Mouse (Mus musculus): Measurements from ENCODE around the gene Arap1. TPM values are rescaled to one million over a fixed set of nuclear protein-coding genes. Genes with fewer than 3 reads are reported as not detected.

Gene Arap1
- polyA plus RNA-seq, 1 experiment from 2014 or later, result 10.6 TPM

- H3K9me3 ChIP-seq, result no peaks in the 10 kb centered on the region
- no peak overlapping the region for H3K9ac ChIP-seq
- H3K4me2 ChIP-seq, result no peak overlapping the region
- no peaks in the 10 kb centered on the region for H3K27me3 ChIP-seq (replicated peaks)
- H3K36me3 ChIP-seq (replicated peaks), result no peaks in the 10 kb centered on the region
- H3K27ac ChIP-seq, result no peak overlapping the region
- H3K4me1 ChIP-seq, result peaks cover 5% of the 10 kb centered on the region
- H3K4me3 ChIP-seq, result no peak overlapping the region
- WGBS, result 84% methylated on average over 26 of the region's 26 CpGs
- ATAC-seq (replicated peaks), result peak; percentile 40; the same call in 1 of the 2 replicates
These were observed 25.2 kb downstream of the Arap1 start for GRCm38 (mm10) chr7:101373082-101373481.

- Histone ChIP-seq H3K4me3 (no peak overlapping the region), H3K27me3 (replicated peaks) (no peaks in the 10 kb centered on the region), H3K9me3 (no peaks in the 10 kb centered on the region), H3K9ac (no peak overlapping the region), H3K36me3 (replicated peaks) (no peaks in the 10 kb centered on the region), H3K27ac (peak overlapping the region; percentile 26; the same call in 1 of the 2 replicates), H3K4me1 (peaks cover 8% of the 10 kb centered on the region), H3K4me2 (no peak overlapping the region)
- peak; percentile 78; the same call in 1 of the 2 replicates for ATAC-seq (replicated peaks)
These were observed 26.3 kb downstream of the Arap1 start for GRCm38 (mm10) chr7:101374155-101374554.

- Histone ChIP-seq H3K27me3 (replicated peaks) (no peaks in the 10 kb centered on the region), H3K9me3 (no peaks in the 10 kb centered on the region), H3K4me3 (no peak overlapping the region), H3K9ac (no peak overlapping the region), H3K27ac (no peak overlapping the region), H3K4me2 (no peak overlapping the region), H3K4me1 (peaks cover 8% of the 10 kb centered on the region), H3K36me3 (replicated peaks) (no peaks in the 10 kb centered on the region)
- no peak for ATAC-seq (replicated peaks)
- WGBS, result 72% methylated on average over 10 of the region's 10 CpGs
These were observed 29.0 kb downstream of the Arap1 start for GRCm38 (mm10) chr7:101376701-101377340.

DNA sequence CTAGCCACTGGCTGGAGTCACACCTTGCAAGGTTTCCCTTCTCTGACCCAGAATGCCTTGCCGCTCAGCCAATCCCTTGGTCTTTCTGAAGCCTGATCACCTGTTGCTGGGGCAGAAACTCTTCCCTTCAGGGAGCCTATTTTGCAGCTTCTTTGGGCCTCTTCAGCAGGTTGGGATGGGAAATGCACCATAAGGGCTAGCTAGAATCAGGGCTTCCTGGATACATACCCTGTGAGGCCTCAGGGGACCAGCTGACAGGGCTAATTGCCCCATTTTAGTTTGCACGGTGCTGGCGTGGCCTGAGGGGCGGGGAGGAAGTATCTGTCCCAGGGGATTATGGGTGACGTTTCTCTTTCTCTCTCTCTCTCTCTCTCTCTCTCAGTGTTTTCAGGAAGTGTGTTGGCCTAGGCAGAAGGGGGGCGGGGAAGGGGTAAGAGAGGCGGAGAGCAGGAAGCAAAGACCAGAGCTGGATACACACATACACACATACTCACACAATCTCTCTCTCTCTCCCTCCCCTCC lies 29.9 kb downstream of the Arap1 start:
- H3K4me2 ChIP-seq, result no peak overlapping the region
- 33% methylated on average over 7 of the region's 7 CpGs for WGBS
- H3K9ac ChIP-seq, result no peak overlapping the region

GRCm38 (mm10) chr7:101378285-101378684 lies 30.4 kb downstream of the Arap1 start:
- Histone ChIP-seq H3K4me1 (peaks cover 8% of the 10 kb centered on the region), H3K36me3 (replicated peaks) (no peaks in the 10 kb centered on the region), H3K4me3 (no peak overlapping the region), H3K9ac (no peak overlapping the region), H3K27ac (0 out of 2 replicates have a peak overlapping the region, but pooled peaks have one; percentile 6), H3K4me2 (no peak overlapping the region), H3K27me3 (replicated peaks) (no peaks in the 10 kb centered on the region), H3K9me3 (no peaks in the 10 kb centered on the region)
- WGBS, result 54% methylated on average over 3 of the region's 3 CpGs
- no peak for ATAC-seq (replicated peaks)

More for the DNA sequence above, 29.9 kb downstream of the Arap1 start:
- no peaks in the 10 kb centered on the region for H3K27me3 ChIP-seq (replicated peaks)
- peaks cover 8% of the 10 kb centered on the region for H3K4me1 ChIP-seq
- H3K36me3 ChIP-seq (replicated peaks), result no peaks in the 10 kb centered on the region
- no peak for ATAC-seq (replicated peaks)
- no peak overlapping the region for H3K4me3 ChIP-seq
- no peaks in the 10 kb centered on the region for H3K9me3 ChIP-seq
- H3K27ac ChIP-seq, result no peak overlapping the region

- 59% methylated on average over 5 of the region's 5 CpGs for WGBS
These were observed 31.1 kb downstream of the Arap1 start for GRCm38 (mm10) chr7:101378796-101379465.

DNA sequence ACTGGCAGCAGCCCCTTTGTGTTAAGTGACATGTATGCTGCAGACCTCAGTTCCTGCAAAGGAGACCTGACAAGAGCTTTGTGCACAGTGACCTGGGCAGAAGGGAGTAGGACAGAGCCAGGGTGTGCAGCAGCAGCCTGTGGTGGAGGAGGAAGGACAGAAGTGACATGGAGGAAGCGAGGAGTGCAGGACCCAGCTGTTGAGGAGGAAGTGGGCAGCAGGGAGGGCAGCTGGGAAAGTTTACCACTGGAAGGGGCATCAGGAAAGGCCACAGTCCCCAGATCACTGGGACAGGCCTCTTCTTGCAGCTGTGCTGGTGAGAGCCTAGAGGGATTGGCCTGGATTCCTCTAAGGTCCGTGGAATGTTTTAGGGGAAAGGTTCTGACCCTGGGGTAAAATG lies 31.9 kb downstream of the Arap1 start:
- H3K9me3 ChIP-seq, result no peaks in the 10 kb centered on the region
- no peak overlapping the region for H3K9ac ChIP-seq
- no peak for ATAC-seq (replicated peaks)
- no peak overlapping the region for H3K4me3 ChIP-seq
- no peak overlapping the region for H3K27ac ChIP-seq
- no peak overlapping the region for H3K4me2 ChIP-seq
- H3K4me1 ChIP-seq, result peaks cover 4% of the 10 kb centered on the region; the same call in 1 of the 2 replicates
- 76% methylated on average over 2 of the region's 2 CpGs for WGBS
- no peaks in the 10 kb centered on the region for H3K27me3 ChIP-seq (replicated peaks)
- no peaks in the 10 kb centered on the region for H3K36me3 ChIP-seq (replicated peaks)

More at GRCm38 (mm10) chr7:101378796-101379465, 31.1 kb downstream of the Arap1 start:
- Histone ChIP-seq H3K27ac (0 out of 2 replicates have a peak overlapping the region, but pooled peaks have one; percentile 6), H3K9ac (no peak overlapping the region), H3K4me3 (no peak overlapping the region), H3K36me3 (replicated peaks) (no peaks in the 10 kb centered on the region), H3K27me3 (replicated peaks) (no peaks in the 10 kb centered on the region), H3K4me1 (peaks cover 5% of the 10 kb centered on the region), H3K4me2 (no peak overlapping the region), H3K9me3 (no peaks in the 10 kb centered on the region)
- no peak for ATAC-seq (replicated peaks)

GRCm38 (mm10) chr7:101381512-101381911 lies 33.6 kb downstream of the Arap1 start:
- H3K4me3 ChIP-seq, result no peak overlapping the region
- H3K9ac ChIP-seq, result no peak overlapping the region
- peaks cover 4% of the 10 kb centered on the region; the same call in 1 of the 2 replicates for H3K4me1 ChIP-seq
- H3K4me2 ChIP-seq, result no peak overlapping the region
- H3K27me3 ChIP-seq (replicated peaks), result no peaks in the 10 kb centered on the region
- WGBS, result 82% methylated on average over 6 of the region's 6 CpGs
- no peaks in the 10 kb centered on the region for H3K36me3 ChIP-seq (replicated peaks)
- no peaks in the 10 kb centered on the region for H3K9me3 ChIP-seq
- no peak overlapping the region for H3K27ac ChIP-seq
- no peak for ATAC-seq (replicated peaks)

DNA sequence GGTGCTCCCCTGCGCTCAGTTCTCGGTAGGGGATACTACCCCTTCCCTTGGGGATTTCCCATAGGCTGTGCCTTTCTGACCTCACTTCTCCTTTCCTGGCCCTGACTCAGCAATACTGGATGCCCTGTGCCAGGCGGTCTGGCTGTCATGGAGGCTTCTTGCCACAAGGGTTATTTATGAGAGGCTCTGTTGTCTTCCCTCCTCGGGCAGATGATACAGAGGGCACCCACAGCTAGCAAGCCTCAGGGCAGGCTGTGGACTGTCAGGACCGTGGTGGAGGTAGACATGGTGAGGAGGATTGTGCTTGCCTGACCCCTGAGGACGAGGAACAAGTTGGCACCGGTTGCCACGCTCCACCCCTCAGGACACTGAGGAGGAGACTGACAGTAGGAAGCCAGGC lies 34.5 kb downstream of the Arap1 start:
- no peaks in the 10 kb centered on the region for H3K36me3 ChIP-seq (replicated peaks)
- H3K4me1 ChIP-seq, result peaks cover 4% of the 10 kb centered on the region; the same call in 1 of the 2 replicates
- no peak overlapping the region for H3K4me3 ChIP-seq
- H3K27ac ChIP-seq, result no peak overlapping the region
- no peaks in the 10 kb centered on the region for H3K9me3 ChIP-seq
- 80% methylated on average over 8 of the region's 8 CpGs for WGBS
- no peak overlapping the region for H3K4me2 ChIP-seq
- no peak overlapping the region for H3K9ac ChIP-seq
- no peaks in the 10 kb centered on the region for H3K27me3 ChIP-seq (replicated peaks)
- no peak for ATAC-seq (replicated peaks)

GRCm38 (mm10) chr7:101383756-101384155 lies 35.9 kb downstream of the Arap1 start:
- no peak for ATAC-seq (replicated peaks)
- whole genome bisulfite sequencing, result 72% methylated on average over 3 of the region's 3 CpGs

GRCm38 (mm10) chr7:101384931-101385330 lies 37.1 kb downstream of the Arap1 start:
- H3K9me3 ChIP-seq, result no peaks in the 10 kb centered on the region
- no peaks in the 10 kb centered on the region for H3K36me3 ChIP-seq (replicated peaks)
- no peaks in the 10 kb centered on the region for H3K4me1 ChIP-seq
- 62% methylated on average over 10 of the region's 10 CpGs for WGBS
- no peak for ATAC-seq (replicated peaks)
- no peak overlapping the region for H3K4me3 ChIP-seq
- H3K27me3 ChIP-seq (replicated peaks), result no peaks in the 10 kb centered on the region
- H3K27ac ChIP-seq, result no peak overlapping the region
- no peak overlapping the region for H3K4me2 ChIP-seq
- H3K9ac ChIP-seq, result no peak overlapping the region

More at GRCm38 (mm10) chr7:101383756-101384155, 35.9 kb downstream of the Arap1 start:
- H3K9me3 ChIP-seq, result no peaks in the 10 kb centered on the region
- H3K9ac ChIP-seq, result no peak overlapping the region
- H3K27me3 ChIP-seq (replicated peaks), result no peaks in the 10 kb centered on the region
- no peaks in the 10 kb centered on the region for H3K4me1 ChIP-seq
- no peaks in the 10 kb centered on the region for H3K36me3 ChIP-seq (replicated peaks)
- no peak overlapping the region for H3K4me3 ChIP-seq
- no peak overlapping the region for H3K4me2 ChIP-seq
- H3K27ac ChIP-seq, result no peak overlapping the region

- Histone ChIP-seq H3K4me1 (no peaks in the 10 kb centered on the region), H3K27me3 (replicated peaks) (no peaks in the 10 kb centered on the region), H3K9me3 (no peaks in the 10 kb centered on the region), H3K9ac (no peak overlapping the region), H3K36me3 (replicated peaks) (no peaks in the 10 kb centered on the region), H3K4me3 (no peak overlapping the region), H3K4me2 (no peak overlapping the region), H3K27ac (no peak overlapping the region)
- no peak for ATAC-seq (replicated peaks)
- WGBS, result 47% methylated on average over 6 of the region's 6 CpGs
These were observed 37.5 kb downstream of the Arap1 start for GRCm38 (mm10) chr7:101385331-101385733.
